Mouse (Mus musculus) hindbrain, embryonic 10.5 days (tissue): ENCODE results near the gene Slc13a1. TPM values are rescaled to one million over a fixed set of nuclear protein-coding genes. Genes with fewer than 3 reads are reported as not detected.
A peak's percentile ranks its signal among the peaks of the same experiment; 100 is the strongest.

Experiments
- DNase-seq: peaks from one replicate; pipeline ENCODE4 v3.0.0-alpha.2; 2017; ENCODE audit warnings: low spot score
- H3K27ac ChIP-seq: fragments of 300-500 bp; sonication (generic); 2 replicates; pipeline ENCODE4 v1.5.1; 2016; ENCODE audit warnings: mild to moderate bottlenecking, moderate library complexity
- H3K27me3 ChIP-seq: fragments of 300-500 bp; sonication (generic); 2 replicates; pipeline ENCODE4 v1.6.1; 2016; ENCODE audit warnings: mild to moderate bottlenecking; ENCODE audit not compliant: poor library complexity, insufficient read depth, severe bottlenecking
- H3K36me3 ChIP-seq: fragments of 300-500 bp; sonication (generic); 2 replicates; pipeline ENCODE4 v1.6.1; 2016; ENCODE audit warnings: mild to moderate bottlenecking, moderate library complexity
- H3K4me1 ChIP-seq: fragments of 300-500 bp; sonication (generic); replicated peaks from 2 replicates; pipeline ENCODE4 v1.6.1; 2016; ENCODE audit warnings: mild to moderate bottlenecking
- H3K4me3 ChIP-seq: fragments of 300-500 bp; sonication (generic); 2 replicates; pipeline ENCODE4 v1.5.1; 2016; ENCODE audit warnings: mild to moderate bottlenecking, moderate library complexity
- H3K9me3 ChIP-seq: fragments of 300-500 bp; sonication (generic); 2 replicates; pipeline ENCODE4 v1.6.1; 2016; ENCODE audit warnings: mild to moderate bottlenecking, moderate library complexity
- WGBS: fragments of 180-500 bp; shearing (Covaris S2); methylation state at CpG from one replicate; pipeline ENCODE4 v1.1.7; 2016; 5-methylcytosine and 5-hydroxymethylcytosine counted together
- polyA plus RNA-seq: library from polyadenylated mRNA; unstranded; fragments of >200 nt; fragmentation: Nextera tagmentation; extraction: Ambion mirVana; gene quantifications from 2 replicates; pipeline ENCODE4 v1.2.1, GENCODE M21; 2016

Slc13a1 gene
- polyA plus RNA-seq, 1 experiment from 2014 or later, result 0.10 TPM

DNA sequence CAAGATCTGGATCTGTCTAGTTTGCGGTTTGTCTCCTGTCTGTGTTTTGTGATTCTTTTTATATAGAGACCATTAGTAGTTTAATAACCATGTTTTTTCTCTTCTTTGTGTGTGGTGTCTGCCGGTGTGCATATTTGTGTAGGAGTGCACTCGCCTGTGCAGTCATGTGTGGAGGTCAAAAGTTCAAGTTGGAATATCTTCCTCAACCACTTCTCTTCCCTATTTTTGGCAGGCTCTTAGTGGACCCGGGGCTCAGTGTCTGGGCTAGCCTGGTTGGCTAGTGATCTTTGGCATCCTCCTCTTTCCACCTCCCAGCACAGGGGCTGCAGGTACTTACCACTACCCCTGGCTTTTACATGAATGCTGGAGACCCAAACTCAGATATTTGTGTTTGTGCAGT is 13.0 kb downstream of the Slc13a1 start:
- 74% methylated on average over 4 of the region's 4 CpGs for WGBS
- H3K4me3 ChIP-seq, result no peak overlapping the region
- no peak overlapping the region for H3K27ac ChIP-seq
- no peaks in the 10 kb centered on the region for H3K9me3 ChIP-seq
- DNase-seq, result no peak
- no peaks in the 10 kb centered on the region for H3K4me1 ChIP-seq
- H3K27me3 ChIP-seq, result no peaks in the 10 kb centered on the region
- no peaks in the 10 kb centered on the region for H3K36me3 ChIP-seq

DNA sequence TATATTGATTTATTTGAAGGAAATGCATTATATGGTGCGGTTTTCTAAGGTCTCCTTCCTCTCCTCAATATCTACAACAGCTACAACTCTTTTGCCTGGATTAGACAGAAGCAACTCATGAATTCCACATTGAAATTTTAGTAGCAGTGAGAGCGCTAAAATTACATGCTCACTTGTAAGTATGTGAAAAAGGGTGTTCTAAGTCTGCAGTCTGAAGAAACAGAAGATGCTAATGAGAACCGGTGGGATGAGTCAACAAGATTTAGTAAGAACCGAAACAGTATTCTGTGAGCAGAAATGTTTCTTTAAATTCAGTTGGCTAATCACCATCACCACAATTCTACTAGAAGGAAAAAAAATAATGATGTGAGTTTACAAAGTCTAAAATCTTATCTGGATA is 34.9 kb downstream of the Slc13a1 start:
- WGBS, result 89% methylated on average over 4 of the region's 4 CpGs
- Histone ChIP-seq H3K27me3 (no peaks in the 10 kb centered on the region), H3K4me1 (no peaks in the 10 kb centered on the region), H3K9me3 (no peaks in the 10 kb centered on the region), H3K27ac (no peak overlapping the region), H3K4me3 (no peak overlapping the region), H3K36me3 (no peaks in the 10 kb centered on the region)
- DNase-seq, result no peak

DNA sequence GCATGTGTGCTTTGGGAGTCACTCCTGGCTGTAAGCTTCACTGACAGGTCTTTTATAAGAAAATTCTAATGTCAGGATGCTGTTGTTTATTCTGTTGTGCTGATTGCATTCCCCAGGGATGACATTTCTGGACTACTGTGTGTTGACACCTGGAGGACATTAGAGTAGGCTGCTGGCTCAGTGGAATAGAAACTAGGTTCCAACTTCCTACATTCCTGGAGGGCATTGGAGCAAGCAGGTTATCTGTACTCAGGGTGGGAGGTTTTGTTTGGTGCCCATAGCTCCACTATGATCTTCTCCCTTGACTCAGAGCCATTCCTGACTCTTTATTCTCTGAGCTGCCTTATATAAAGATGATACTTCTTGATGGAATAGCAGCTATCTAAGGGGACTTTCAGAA is 45.3 kb downstream of the Slc13a1 start:
- Histone ChIP-seq H3K4me3 (no peak overlapping the region), H3K9me3 (no peaks in the 10 kb centered on the region), H3K36me3 (no peaks in the 10 kb centered on the region), H3K27ac (no peak overlapping the region), H3K4me1 (no peaks in the 10 kb centered on the region), H3K27me3 (no peaks in the 10 kb centered on the region)
- DNase-seq, result no peak

DNA sequence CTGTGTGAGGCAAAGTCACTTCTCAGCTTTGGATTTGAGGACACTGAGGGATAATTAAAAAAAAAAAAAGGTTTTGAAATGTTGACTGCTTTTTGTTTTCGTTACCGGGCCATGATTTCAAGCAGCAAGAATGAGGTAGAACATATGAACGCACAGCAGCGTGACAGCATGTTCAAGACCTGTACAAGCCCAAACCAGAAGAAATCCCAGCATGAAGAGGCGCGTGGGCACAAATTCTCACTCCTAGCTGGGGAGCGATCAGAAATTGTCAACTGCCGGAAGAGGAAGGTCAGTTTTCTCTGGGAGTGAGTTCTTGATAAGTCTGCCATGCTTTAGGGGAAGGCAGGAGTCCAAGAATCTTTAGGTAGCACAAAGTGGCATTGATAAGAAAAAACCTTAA is 56.3 kb downstream of the Slc13a1 start:
- no peaks in the 10 kb centered on the region for H3K27me3 ChIP-seq
- H3K9me3 ChIP-seq, result peaks cover 2% of the 10 kb centered on the region; the same call in 1 of the 2 replicates
- 94% methylated on average over 8 of the region's 8 CpGs for WGBS

DNA sequence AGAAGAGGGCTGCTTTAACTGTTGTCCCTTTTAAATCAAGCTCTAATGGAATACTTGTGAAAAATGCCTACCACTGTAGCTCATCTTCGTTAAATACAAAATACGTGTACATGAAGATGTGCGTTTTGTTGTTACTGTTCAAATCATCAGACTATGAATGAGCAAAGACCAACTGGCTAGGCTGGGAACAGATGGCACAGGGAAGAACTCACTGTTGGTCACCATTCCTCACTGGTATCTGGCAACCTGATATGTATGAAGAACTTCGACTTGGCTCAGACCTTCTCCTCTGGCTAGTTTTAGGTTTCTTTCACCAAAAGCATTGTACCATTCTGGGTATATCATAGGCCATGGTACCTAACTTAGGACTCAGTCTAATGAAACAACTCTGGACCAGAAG is 59.4 kb downstream of the Slc13a1 start:
- H3K4me1 ChIP-seq, result peaks cover 16% of the 10 kb centered on the region
- 91% methylated on average over 4 of the region's 4 CpGs for WGBS

More for the DNA sequence above, 56.3 kb downstream of the Slc13a1 start:
- no peak overlapping the region for H3K4me3 ChIP-seq
- no peaks in the 10 kb centered on the region for H3K36me3 ChIP-seq
- H3K27ac ChIP-seq, result no peak overlapping the region
- no peaks in the 10 kb centered on the region for H3K4me1 ChIP-seq
- no peak for DNase-seq

DNA sequence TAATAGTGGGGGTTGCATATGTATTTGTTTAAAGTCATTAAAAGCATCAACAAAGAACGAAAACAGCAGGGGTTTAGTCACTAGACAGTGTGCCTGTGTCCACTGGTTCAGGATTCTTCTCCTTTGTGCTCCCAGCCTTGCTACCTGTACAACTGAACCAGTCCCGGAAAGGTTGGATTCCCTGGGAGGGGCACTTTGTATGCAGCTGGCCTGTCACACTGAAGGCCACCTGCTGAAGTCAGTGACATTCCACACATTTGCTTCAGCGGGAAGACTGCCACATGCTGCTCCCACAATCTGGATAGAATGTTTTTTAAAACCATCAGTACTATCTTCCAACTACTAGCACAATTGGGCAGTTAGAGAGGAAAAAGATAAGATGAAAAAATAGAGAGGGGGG is 61.7 kb downstream of the Slc13a1 start:
- 25% methylated on average over 3 of the region's 3 CpGs for WGBS

More for the DNA sequence above, 59.4 kb downstream of the Slc13a1 start:
- H3K36me3 ChIP-seq, result no peaks in the 10 kb centered on the region
- DNase-seq, result no peak
- no peak overlapping the region for H3K27ac ChIP-seq
- H3K9me3 ChIP-seq, result peaks cover 2% of the 10 kb centered on the region; the same call in 1 of the 2 replicates
- H3K27me3 ChIP-seq, result no peaks in the 10 kb centered on the region
- no peak overlapping the region for H3K4me3 ChIP-seq

DNA sequence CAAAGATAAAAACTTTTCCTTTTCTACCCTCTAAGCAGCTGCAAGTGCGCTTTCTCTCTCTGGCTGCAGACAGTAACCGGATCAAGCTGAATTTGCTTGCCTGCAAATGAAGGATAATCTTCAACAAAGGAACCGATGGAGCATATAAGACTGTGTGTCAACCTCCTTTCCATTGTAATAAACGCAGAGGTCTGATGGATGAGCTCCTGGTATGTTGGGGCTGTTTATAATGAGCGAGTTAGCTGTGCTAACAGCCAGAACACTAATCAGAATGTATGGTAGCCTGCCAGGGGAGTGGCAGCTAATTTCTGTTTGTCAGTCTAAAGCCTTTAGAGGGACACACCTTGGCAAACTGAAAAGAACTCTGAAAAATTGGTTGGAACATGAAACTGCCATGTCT is 62.2 kb downstream of the Slc13a1 start:
- Histone ChIP-seq H3K4me1 (peaks cover 16% of the 10 kb centered on the region), H3K27ac (peak overlapping the region; percentile 50; the same call in 1 of the 2 replicates), H3K4me3 (no peak overlapping the region), H3K9me3 (peaks cover 2% of the 10 kb centered on the region; the same call in 1 of the 2 replicates), H3K27me3 (no peaks in the 10 kb centered on the region), H3K36me3 (no peaks in the 10 kb centered on the region)
- 26% methylated on average over 5 of the region's 5 CpGs for WGBS
- DNase-seq, result peak; percentile 15

More for the DNA sequence above, 61.7 kb downstream of the Slc13a1 start:
- H3K27me3 ChIP-seq, result no peaks in the 10 kb centered on the region
- no peaks in the 10 kb centered on the region for H3K36me3 ChIP-seq
- peaks cover 2% of the 10 kb centered on the region; the same call in 1 of the 2 replicates for H3K9me3 ChIP-seq
- no peak overlapping the region; the same call in 1 of the 2 replicates for H3K27ac ChIP-seq
- H3K4me3 ChIP-seq, result no peak overlapping the region
- peaks cover 16% of the 10 kb centered on the region for H3K4me1 ChIP-seq
- peak; percentile 7 for DNase-seq

DNA sequence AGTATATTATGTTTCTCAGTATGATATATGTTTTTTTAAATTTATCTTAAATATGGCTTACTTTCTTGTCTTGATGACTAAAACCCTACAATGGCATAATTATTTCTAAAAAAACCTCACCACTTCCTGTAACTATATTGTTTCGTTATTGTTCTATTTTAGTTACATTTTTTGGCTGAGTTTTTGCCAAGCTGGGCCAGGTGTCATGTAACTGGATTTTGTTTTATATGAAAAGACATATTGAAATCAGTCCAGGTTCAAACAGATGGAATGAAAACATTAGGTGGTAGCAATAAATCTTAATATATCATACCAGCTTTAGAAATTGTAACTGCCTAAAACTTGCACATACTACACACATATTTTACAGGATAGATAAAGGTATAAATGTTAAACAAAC is 66.6 kb downstream of the Slc13a1 start:
- H3K27ac ChIP-seq, result no peak overlapping the region
- DNase-seq, result no peak
- WGBS, result 93% methylated on average over 1 of the region's 1 CpGs

DNA sequence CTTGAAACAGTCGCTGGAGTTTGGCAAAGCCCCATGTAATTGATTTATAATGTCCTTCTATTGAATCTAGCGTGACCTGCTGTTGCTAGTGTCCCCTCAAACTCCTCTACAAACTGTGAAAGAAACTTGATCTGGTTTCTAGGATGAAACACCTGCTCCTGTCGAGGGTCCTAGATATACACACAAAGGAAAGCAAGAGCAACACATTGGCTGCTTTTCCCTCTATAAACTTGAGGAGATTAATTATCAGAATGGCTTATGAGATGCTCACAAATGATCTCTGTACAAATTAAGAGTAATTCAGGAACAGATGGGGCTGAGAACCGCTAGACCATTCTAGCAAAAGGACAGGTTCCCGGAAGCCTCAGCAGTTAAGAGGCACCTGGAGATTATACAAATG is 67.2 kb downstream of the Slc13a1 start:
- Histone ChIP-seq H3K4me1 (peaks cover 8% of the 10 kb centered on the region), H3K27me3 (no peaks in the 10 kb centered on the region), H3K27ac (no peak overlapping the region), H3K36me3 (no peaks in the 10 kb centered on the region), H3K9me3 (no peaks in the 10 kb centered on the region), H3K4me3 (no peak overlapping the region)
- WGBS, result 63% methylated on average over 5 of the region's 5 CpGs
- DNase-seq, result no peak

More for the DNA sequence above, 66.6 kb downstream of the Slc13a1 start:
- no peaks in the 10 kb centered on the region for H3K27me3 ChIP-seq
- H3K36me3 ChIP-seq, result no peaks in the 10 kb centered on the region
- no peaks in the 10 kb centered on the region for H3K9me3 ChIP-seq
- H3K4me3 ChIP-seq, result no peak overlapping the region
- H3K4me1 ChIP-seq, result peaks cover 14% of the 10 kb centered on the region

DNA sequence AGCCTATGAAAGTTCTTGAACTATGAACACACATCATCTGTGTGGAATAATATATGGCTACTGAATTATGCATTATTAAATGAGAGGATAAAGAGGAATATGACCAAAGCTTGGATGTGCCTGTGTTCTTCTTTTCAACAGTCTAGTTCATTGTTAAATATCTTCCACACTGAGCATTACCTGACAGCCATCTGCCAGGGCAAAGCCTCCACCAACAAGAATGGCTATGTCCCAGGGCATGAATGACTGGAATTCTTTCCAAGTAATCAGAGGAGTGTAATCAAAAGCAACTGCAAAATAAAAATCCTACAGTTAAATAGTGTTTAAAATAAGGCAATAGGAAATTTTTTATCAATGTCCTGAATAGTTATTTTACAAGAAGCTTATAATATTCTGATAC is 70.5 kb downstream of the Slc13a1 start:
- Histone ChIP-seq H3K27me3 (no peaks in the 10 kb centered on the region), H3K27ac (no peak overlapping the region), H3K36me3 (no peaks in the 10 kb centered on the region), H3K4me3 (no peak overlapping the region), H3K4me1 (no peaks in the 10 kb centered on the region), H3K9me3 (no peaks in the 10 kb centered on the region)
- DNase-seq, result no peak

DNA sequence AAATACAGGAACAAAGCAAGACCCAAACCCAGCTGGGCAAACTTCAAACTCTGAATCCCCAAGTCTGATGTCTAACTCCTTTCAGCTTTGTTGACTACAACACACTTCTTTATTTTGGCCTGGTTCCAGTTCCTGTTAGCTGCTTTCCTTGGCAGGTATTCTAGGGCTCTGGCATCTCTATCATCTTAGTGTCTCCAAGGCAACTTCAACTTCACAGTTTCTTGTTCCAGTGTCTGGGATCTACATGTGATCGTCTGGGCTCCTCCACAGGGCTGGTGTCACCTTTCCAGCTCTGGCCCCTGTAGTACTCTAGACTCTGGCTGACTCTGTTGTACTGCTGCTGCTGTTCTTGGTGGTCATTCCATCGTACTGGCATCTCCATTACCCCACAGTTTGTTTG is 91.8 kb downstream of the Slc13a1 start:
- 78% methylated on average over 2 of the region's 2 CpGs for WGBS

DNA sequence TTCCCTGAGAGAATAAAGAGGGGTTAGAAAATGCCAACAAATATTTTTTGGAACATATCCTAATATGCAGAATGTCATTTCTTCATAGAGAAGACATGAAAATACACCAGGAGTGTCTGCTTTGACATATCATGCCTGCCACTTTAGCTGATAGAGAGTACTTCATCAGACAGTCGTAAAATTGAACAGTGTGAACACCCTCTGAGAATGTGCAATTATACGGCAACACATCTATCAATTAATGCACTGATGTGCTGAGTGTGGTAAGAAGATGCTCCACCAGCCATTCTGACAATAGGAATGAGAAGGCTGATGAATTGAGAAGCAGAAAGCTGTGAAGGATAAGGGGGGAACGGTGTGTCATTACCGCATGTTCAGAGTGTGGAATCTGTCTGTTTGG is 95.1 kb downstream of the Slc13a1 start:
- WGBS, result 80% methylated on average over 4 of the region's 4 CpGs
- no peak for DNase-seq
- H3K9me3 ChIP-seq, result no peaks in the 10 kb centered on the region
- H3K27me3 ChIP-seq, result no peaks in the 10 kb centered on the region
- H3K27ac ChIP-seq, result no peak overlapping the region
- no peaks in the 10 kb centered on the region for H3K4me1 ChIP-seq
- H3K36me3 ChIP-seq, result no peaks in the 10 kb centered on the region
- H3K4me3 ChIP-seq, result no peak overlapping the region

More for the DNA sequence above, 91.8 kb downstream of the Slc13a1 start:
- H3K9me3 ChIP-seq, result no peaks in the 10 kb centered on the region
- no peaks in the 10 kb centered on the region for H3K27me3 ChIP-seq
- no peak overlapping the region for H3K4me3 ChIP-seq
- H3K27ac ChIP-seq, result no peak overlapping the region
- no peaks in the 10 kb centered on the region for H3K36me3 ChIP-seq
- no peak for DNase-seq
- H3K4me1 ChIP-seq, result no peaks in the 10 kb centered on the region

DNA sequence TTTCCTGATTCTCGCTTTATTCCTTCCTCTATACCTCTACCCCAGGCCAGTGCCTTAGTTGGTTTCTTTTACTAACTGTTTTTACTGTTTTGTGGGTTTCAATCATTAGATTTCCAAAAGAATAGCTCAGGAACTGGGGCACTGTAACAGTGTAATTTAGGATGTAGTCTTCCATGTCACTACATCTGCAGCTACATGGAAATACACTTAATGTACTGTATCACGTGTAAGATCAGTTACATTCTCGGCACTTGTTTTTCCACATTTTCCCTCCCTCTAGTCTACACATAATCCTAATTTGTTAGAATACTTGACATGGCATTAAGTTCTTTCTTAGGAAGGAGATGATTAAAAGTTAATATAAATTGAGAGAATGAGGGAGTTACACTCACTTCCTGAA is 108.1 kb downstream of the Slc13a1 start:
- no peak overlapping the region for H3K27ac ChIP-seq
- 0 out of 2 replicates have a peak, but pooled peaks cover 4% of the 10 kb centered on the region for H3K9me3 ChIP-seq
- DNase-seq, result no peak
- H3K36me3 ChIP-seq, result no peaks in the 10 kb centered on the region
- H3K4me3 ChIP-seq, result no peak overlapping the region
- 90% methylated on average over 3 of the region's 3 CpGs for WGBS
- no peaks in the 10 kb centered on the region for H3K27me3 ChIP-seq
- no peaks in the 10 kb centered on the region; the same call in 1 of the 2 replicates for H3K4me1 ChIP-seq

DNA sequence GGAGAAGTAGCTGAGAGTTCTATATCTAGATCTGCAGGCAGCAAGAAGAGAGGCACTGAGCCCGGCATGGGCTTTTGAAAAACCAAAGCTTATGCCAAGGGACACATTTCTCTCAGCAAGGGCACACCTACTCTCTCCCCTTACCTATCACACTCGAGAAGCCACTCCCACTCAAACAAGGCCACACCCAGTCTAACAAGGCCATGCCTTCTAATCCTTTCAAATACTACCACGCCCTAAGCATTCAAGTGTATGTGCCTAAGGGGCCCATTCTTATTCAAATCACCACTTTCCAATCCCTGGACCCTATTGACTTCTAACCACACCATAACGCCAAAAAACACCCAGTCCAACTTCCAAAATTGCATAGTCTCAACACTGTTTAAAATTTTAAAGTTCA is 112.8 kb downstream of the Slc13a1 start:
- Histone ChIP-seq H3K36me3 (no peaks in the 10 kb centered on the region), H3K27me3 (no peaks in the 10 kb centered on the region), H3K4me1 (no peaks in the 10 kb centered on the region; the same call in 1 of the 2 replicates), H3K9me3 (0 out of 2 replicates have a peak, but pooled peaks cover 5% of the 10 kb centered on the region), H3K27ac (no peak overlapping the region), H3K4me3 (no peak overlapping the region)
- no peak for DNase-seq
- WGBS, result 89% methylated on average over 4 of the region's 4 CpGs
